Mouse (Mus musculus) stomach, embryonic 14.5 days (tissue): ENCODE data around the gene Gm36176. TPM values are rescaled to one million over a fixed set of nuclear protein-coding genes. Genes with fewer than 3 reads are reported as not detected.
A peak's percentile ranks its signal among the peaks of the same experiment; 100 is the strongest.

ENCODE experiments used
- ATAC-seq: fragments of 200-750 bp; cut with Nextera tagmentation; 2 replicates; pipeline ENCODE4 v1.8.0; 2017; ENCODE audit warnings: low read depth, moderate TSS enrichment; ENCODE audit not compliant: insufficient number of reproducible peaks, insufficient read depth, low FRiP score
- H3K27ac ChIP-seq: fragments of 300-500 bp; sonication (generic); 2 replicates; pipeline ENCODE4 v1.5.1; 2014; ENCODE audit warnings: mild to moderate bottlenecking, low read length, moderate library complexity, mixed read lengths
- H3K27me3 ChIP-seq: fragments of 300-500 bp; sonication (generic); 2 replicates; pipeline ENCODE4 v1.6.1; 2014; ENCODE audit warnings: low read length, control low read depth, mixed read lengths; ENCODE audit not compliant: control insufficient read depth, insufficient read depth
- H3K36me3 ChIP-seq: fragments of 300-500 bp; sonication (generic); 2 replicates; pipeline ENCODE4 v1.6.1; 2014; ENCODE audit warnings: mild to moderate bottlenecking, control low read depth, low read length, moderate library complexity, mixed read lengths; ENCODE audit not compliant: control insufficient read depth, insufficient read depth
- H3K4me1 ChIP-seq: fragments of 300-500 bp; sonication (generic); 2 replicates; pipeline ENCODE4 v1.6.1; 2014; ENCODE audit warnings: low read length, control low read depth, mixed read lengths; ENCODE audit not compliant: control insufficient read depth, insufficient read depth
- H3K4me2 ChIP-seq: fragments of 300-500 bp; sonication (generic); replicated peaks from 2 replicates; pipeline ENCODE4 v1.6.1; 2014; ENCODE audit warnings: low read depth, low read length, control low read depth
- H3K4me3 ChIP-seq: fragments of 300-500 bp; sonication (generic); 2 replicates; pipeline ENCODE4 v1.5.1; 2014; ENCODE audit warnings: low read depth, low read length, control low read depth
- H3K9ac ChIP-seq: fragments of 300-500 bp; sonication (generic); replicated peaks from 2 replicates; pipeline ENCODE4 v1.6.1; 2014; ENCODE audit warnings: low read depth, mild to moderate bottlenecking, control low read depth, low read length, moderate library complexity, mixed read lengths
- H3K9me3 ChIP-seq: fragments of 300-500 bp; sonication (generic); 2 replicates; pipeline ENCODE4 v1.6.1; 2016; ENCODE audit warnings: low read depth, low read length, control low read depth; ENCODE audit not compliant: control insufficient read depth
- WGBS: fragments of 180-500 bp; shearing (Covaris S2); extraction: QIAGEN DNeasy Blood & Tissue Kit; methylation state at CpG from one replicate; pipeline ENCODE4 v1.1.7; 2014; 5-methylcytosine and 5-hydroxymethylcytosine counted together
- polyA plus RNA-seq: library from polyadenylated mRNA; unstranded; fragments of >200 nt; fragmentation: Nextera tagmentation; extraction: Ambion mirVana; gene quantifications from 2 replicates; pipeline ENCODE4 v1.2.1, GENCODE M21; 2014

The Gm36176 gene
- polyA plus RNA-seq, 1 experiment from 2014 or later = not detected

DNA sequence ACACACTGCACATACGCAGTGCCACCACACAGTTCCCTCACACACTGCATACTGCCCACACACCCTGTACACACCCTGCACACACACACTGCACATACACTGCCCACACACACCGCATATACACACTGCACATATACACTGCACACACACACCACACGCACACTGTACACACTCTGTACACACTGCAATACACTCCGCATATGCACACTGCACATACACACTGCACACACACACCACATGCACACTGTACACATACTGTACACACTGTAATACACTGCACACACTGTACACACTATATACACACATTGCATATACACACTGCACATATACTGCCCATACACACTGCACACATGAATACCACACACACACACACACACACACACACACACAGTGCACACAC, 28.1 kb upstream of the Gm36176 start:
- WGBS = 93% methylated on average over 4 of the region's 4 CpGs
- ATAC-seq = 0 out of 2 replicates have a peak, but pooled peaks have one; percentile 14
- Histone ChIP-seq H3K27me3 (no peaks in the 10 kb centered on the region), H3K36me3 (no peaks in the 10 kb centered on the region), H3K4me3 (no peak overlapping the region), H3K27ac (no peak overlapping the region), H3K4me1 (no peaks in the 10 kb centered on the region), H3K4me2 (no peak overlapping the region), H3K9me3 (no peaks in the 10 kb centered on the region), H3K9ac (no peak overlapping the region)

DNA sequence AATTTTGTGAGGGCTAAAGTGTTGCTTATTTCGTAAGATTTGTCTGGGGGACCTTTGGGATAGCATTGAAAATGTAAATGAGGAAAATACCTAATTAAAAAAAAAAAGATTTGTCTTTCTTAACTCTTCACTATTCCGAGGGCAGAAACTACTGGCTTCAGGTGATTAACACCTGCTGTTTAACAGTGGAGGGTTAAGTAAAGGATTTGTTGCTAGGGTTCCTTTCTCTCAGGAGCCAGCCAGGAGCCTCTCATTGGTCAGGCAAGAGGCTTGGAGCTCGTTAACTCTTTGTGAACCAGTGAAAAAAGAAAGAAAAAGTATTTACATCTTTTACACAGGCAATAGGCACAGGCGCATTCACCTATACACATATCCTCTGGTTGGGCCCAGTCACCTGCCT, 27.4 kb upstream of the Gm36176 start:
- Histone ChIP-seq H3K4me1 (no peaks in the 10 kb centered on the region), H3K9me3 (0 out of 2 replicates have a peak, but pooled peaks cover 2% of the 10 kb centered on the region), H3K9ac (no peak overlapping the region), H3K27ac (no peak overlapping the region), H3K4me2 (no peak overlapping the region), H3K27me3 (no peaks in the 10 kb centered on the region), H3K4me3 (no peak overlapping the region), H3K36me3 (no peaks in the 10 kb centered on the region)
- 27% methylated on average over 4 of the region's 4 CpGs for WGBS
- ATAC-seq = no peak

DNA sequence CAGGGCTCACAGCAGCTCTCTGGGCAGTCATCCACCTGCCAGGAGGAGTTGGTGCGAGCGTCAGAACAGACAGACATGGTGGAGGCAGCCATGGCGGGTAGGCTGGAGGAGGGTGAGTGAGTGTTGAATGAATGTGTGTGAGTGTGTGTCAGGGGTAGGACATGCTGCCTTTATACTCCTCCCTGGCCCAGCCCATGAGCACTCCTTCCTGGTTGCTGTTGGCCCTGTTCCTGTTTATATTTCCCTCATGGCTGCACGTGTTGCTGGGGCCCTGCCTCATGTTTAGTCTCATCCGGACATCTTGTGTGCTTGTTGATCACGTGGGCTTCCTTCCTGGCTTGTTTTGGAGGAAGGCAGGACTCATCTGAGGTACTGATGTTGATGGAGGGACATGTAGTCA, 19.7 kb upstream of the Gm36176 start, which contains the start of gene Krtap10-4:
Gene Krtap10-4 (minus strand): TSS at position 145 of the 400 bp plus-strand sequence.
- Histone ChIP-seq H3K27me3 (no peaks in the 10 kb centered on the region), H3K36me3 (no peaks in the 10 kb centered on the region), H3K9me3 (0 out of 2 replicates have a peak, but pooled peaks cover 2% of the 10 kb centered on the region), H3K27ac (no peak within 1 kb of the TSS), H3K9ac (no peak within 1 kb of the TSS), H3K4me3 (no peak within 1 kb of the TSS), H3K4me2 (no peak within 1 kb of the TSS), H3K4me1 (no peaks in the 10 kb centered on the region)
- WGBS = 69% methylated on average over 6 of the region's 6 CpGs
- no peak for ATAC-seq

DNA sequence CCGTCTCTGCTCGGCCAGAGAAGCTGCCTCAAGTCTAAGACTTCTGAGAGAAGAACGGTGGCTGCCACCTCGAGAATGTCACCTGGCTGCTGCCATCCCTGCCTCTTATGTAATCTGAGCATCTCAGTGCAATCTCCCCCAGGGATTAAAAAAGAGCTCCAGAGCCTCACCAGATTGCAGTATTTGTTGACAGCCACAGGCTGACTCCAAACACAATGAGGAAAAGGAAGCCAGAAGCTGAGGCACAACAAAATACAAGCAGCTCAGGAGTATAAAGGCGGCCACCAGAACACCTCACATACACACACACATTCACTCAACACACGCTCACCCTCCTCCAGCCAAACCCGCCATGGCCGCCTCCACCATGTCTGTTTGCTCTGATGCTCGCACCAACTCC, 11.0 kb upstream of the Gm36176 start, which contains the start of gene Krtap10-10:
Gene Krtap10-10 (plus strand): TSS at position 301 of the 400 bp plus-strand sequence.
- Histone ChIP-seq H3K27ac (no peak within 1 kb of the TSS), H3K4me3 (no peak within 1 kb of the TSS), H3K4me1 (no peaks in the 10 kb centered on the region), H3K27me3 (no peaks in the 10 kb centered on the region), H3K9me3 (no peaks in the 10 kb centered on the region), H3K9ac (no peak within 1 kb of the TSS), H3K4me2 (no peak within 1 kb of the TSS), H3K36me3 (no peaks in the 10 kb centered on the region)
- WGBS = 60% methylated on average over 9 of the region's 9 CpGs
- ATAC-seq = no peak

DNA sequence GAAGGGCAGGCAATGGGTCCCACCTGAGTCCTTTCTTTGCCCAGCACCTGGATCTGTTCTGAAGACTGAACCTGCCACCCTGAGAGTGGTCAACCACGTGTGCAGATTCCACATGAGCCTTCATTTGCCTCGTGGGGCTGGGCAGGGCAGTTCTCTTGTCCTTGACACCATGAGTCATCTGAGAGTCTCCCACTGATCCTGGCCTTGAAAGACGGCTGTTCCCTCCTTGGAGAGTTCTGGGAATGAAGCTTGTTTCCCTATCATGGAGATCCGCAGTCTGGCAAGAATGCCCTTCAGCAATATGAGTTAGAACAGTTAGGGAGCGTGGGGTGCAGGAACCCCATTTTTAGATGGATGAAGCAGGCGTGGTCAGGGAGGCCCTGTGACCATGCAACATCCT, 7.6 kb upstream of the Gm36176 start:
- Histone ChIP-seq H3K27ac (no peak overlapping the region), H3K27me3 (no peaks in the 10 kb centered on the region), H3K4me2 (no peak overlapping the region), H3K4me1 (no peaks in the 10 kb centered on the region), H3K36me3 (no peaks in the 10 kb centered on the region), H3K9ac (no peak overlapping the region), H3K9me3 (peaks cover 6% of the 10 kb centered on the region; the same call in 1 of the 2 replicates), H3K4me3 (no peak overlapping the region)
- no peak for ATAC-seq
- 79% methylated on average over 6 of the region's 6 CpGs for WGBS

DNA sequence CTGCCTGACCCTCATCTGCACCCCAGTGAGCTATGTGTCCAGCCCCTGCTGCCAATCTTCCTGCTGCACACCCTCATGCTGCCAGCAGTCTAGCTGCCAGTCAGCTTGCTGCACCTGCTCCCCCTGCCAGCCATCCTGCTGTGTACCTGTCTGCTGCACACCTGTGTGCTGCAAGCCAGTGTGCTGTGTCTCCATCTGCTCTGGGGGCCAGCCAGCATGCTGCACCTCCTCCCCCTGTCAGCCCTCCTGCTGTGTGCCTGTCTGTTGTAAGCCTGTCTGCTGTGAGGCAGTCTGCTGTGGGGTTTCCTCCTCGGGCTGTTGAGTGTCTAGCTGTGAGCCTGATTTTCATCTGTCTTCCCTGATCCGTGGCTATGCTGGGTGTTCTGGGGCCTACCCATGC, 358 bp downstream of the Gm36176 start:
- Histone ChIP-seq H3K27me3 (no peaks in the 10 kb centered on the region), H3K9me3 (peaks cover 6% of the 10 kb centered on the region; the same call in 1 of the 2 replicates), H3K4me1 (no peaks in the 10 kb centered on the region), H3K9ac (no peak overlapping the region), H3K27ac (no peak overlapping the region), H3K4me3 (no peak overlapping the region), H3K36me3 (no peaks in the 10 kb centered on the region), H3K4me2 (no peak overlapping the region)
- ATAC-seq = no peak
- WGBS = 35% methylated on average over 2 of the region's 2 CpGs

DNA sequence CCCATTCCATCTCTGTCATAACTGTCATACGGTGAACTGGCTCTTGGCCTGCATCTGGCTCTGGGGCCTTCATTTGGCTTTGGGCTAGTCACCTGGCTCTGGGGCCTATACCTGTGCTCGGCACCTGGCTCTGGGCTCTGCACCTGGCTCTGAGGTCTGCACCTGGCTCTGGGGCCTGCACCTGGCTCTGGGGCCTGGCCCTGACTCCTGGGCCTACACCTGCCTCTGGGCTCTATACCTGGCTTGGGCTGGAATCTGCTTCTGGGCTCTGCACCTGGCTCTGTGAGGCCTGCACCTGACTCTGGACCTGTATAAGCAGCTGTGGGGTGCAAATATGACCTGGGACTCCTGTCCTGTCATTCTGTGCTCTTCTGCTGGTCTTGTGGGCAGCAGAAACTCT, 935 bp downstream of the Gm36176 start:
- Histone ChIP-seq H3K4me2 (no peak overlapping the region), H3K36me3 (no peaks in the 10 kb centered on the region), H3K27me3 (no peaks in the 10 kb centered on the region), H3K9me3 (peaks cover 6% of the 10 kb centered on the region; the same call in 1 of the 2 replicates), H3K9ac (no peak overlapping the region), H3K4me3 (no peak overlapping the region), H3K4me1 (no peaks in the 10 kb centered on the region), H3K27ac (no peak overlapping the region)
- no peak for ATAC-seq
- WGBS = 85% methylated on average over 2 of the region's 2 CpGs

DNA sequence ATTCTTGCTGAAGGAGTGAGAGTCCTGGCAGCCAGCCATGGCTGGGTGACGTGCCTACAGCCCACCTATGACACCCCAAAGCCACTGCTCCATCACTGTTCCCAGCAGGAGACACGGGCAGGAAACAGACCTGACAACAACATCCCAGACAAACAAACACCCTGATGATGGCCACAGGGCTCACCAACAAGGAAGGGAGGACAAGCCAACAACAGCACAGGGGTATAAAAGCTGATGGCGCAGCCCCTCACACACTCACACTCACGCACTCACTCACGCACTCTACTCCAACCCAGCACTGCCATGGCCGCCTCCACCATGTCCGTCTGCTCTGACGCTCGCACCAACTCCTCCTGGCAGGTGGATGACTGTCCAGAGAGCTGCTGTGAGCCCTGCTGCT, 6.0 kb downstream of the Gm36176 start, which contains the start of gene Gm10318:
Gene Gm10318 (plus strand): TSS at position 301 of the 400 bp plus-strand sequence.
- no peaks in the 10 kb centered on the region for H3K36me3 ChIP-seq
- H3K9me3 ChIP-seq = no peaks in the 10 kb centered on the region
- WGBS = 63% methylated on average over 9 of the region's 9 CpGs
- no peak within 1 kb of the TSS for H3K27ac ChIP-seq
- no peak for ATAC-seq
- no peak within 1 kb of the TSS for H3K4me2 ChIP-seq
- H3K4me3 ChIP-seq = no peak within 1 kb of the TSS
- H3K9ac ChIP-seq = no peak within 1 kb of the TSS
- no peaks in the 10 kb centered on the region for H3K27me3 ChIP-seq
- H3K4me1 ChIP-seq = no peaks in the 10 kb centered on the region

DNA sequence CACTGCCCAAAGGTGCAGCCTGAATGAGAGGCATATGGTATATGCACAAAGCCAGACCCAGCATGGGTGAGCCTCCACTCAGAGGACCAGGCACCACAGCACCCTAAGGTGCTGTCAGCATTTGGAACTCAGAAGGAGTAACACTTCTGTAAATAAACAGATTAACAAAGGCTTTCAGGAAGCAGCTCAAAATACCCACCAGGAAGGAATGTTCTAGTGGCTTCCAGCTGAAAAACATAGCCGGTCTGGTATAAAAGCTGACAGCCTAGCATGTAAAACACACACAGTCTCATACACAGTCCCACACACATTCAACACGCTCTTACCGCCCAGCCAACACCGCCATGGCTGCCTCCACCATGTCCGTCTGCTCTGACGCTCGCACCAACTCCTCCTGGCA, 15.1 kb downstream of the Gm36176 start, which contains the start of gene Gm3285:
Gene Gm3285 (plus strand): TSS at position 301 of the 400 bp plus-strand sequence.
- WGBS = 48% methylated on average over 7 of the region's 7 CpGs
- no peaks in the 10 kb centered on the region for H3K36me3 ChIP-seq
- H3K27ac ChIP-seq = no peak within 1 kb of the TSS

More for the DNA sequence above, 15.1 kb downstream of the Gm36176 start, which contains the start of gene Gm3285:
- no peak within 1 kb of the TSS for H3K4me2 ChIP-seq
- H3K4me1 ChIP-seq = 0 out of 2 replicates have a peak, but pooled peaks cover 2% of the 10 kb centered on the region
- no peaks in the 10 kb centered on the region for H3K27me3 ChIP-seq
- no peak within 1 kb of the TSS for H3K9ac ChIP-seq
- H3K4me3 ChIP-seq = no peak within 1 kb of the TSS
- H3K9me3 ChIP-seq = no peaks in the 10 kb centered on the region
- no peak for ATAC-seq
